Mouse (Mus musculus): Measurements from ENCODE around the gene Clec16a.

Clec16a gene

DNA sequence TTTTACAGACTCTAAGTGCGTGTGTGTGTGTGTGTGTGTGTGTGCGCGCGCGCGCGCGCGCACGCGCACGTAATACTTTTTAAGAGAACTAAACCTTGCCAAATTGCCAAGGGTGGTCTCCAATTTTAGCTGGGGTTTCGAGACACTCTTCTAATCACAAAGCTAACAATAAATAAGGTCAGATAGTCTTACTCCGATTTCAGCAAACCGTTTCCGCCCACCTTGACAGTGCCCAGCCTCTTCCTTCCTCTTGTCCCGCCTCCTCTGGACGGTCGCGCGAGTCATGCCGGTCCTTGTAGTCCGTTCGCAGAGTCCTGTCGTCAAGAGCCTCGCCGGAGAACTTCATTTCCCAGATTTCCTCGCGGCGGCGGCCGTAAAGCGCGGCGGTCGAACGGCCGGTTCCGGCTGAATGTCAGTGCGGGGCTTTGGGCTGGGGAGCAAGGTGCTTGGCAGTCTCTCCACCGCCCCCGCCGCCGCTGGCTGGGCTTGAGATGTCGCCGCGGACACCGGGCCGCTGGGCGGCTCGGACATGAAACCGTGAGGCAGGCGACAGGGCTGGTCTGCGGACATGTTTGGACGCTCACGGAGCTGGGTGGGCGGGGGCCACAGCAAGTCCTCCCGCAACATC lies at the start of gene Clec16a:
TSS of gene Clec16a (plus strand) at position 345 of the 628 bp plus-strand sequence.
- peak; percentile 89 to 96 for DNase-seq (ENCODE audit: low spot score in 2 of 2)

GRCm38 (mm10) chr16:10495824-10496298 lies 49.3 kb upstream of the Clec16a start:
- no peak for DNase-seq (ENCODE audit: low spot score in 2 of 2)

- no peak for DNase-seq (ENCODE audit: low spot score in 2 of 2)
These were observed 47.0 kb upstream of the Clec16a start for GRCm38 (mm10) chr16:10498096-10498602.

DNA sequence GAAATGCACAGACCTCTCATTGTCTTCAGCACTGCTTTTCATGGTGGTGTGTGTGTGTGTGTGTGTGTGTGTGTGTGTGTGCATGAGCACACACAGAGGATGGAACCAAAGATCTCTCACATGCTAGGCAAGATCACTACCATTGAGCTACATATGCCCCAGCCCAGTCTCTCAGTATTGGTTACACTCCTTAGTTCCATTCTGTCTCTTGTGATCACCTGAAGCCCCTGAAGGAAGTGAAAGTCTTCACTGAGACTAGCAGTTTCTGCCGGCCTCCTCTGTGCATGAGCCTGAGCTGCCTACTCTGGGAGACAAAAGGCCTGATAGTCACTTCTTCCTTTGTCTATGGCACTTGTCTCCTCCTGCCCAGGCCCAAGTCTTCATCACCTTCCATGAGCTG lies 46.0 kb upstream of the Clec16a start:
- peak in 1 of 2 experiments; percentile 28 for DNase-seq (ENCODE audit: low spot score in 2 of 2)

GRCm38 (mm10) chr16:10501865-10502264 lies 43.3 kb upstream of the Clec16a start:
- DNase-seq (ENCODE audit: low spot score in 2 of 2), result peak in 1 of 2 experiments; percentile 27

- DNase-seq (ENCODE audit: low spot score in 2 of 2), result no peak
These were observed 42.1 kb upstream of the Clec16a start for GRCm38 (mm10) chr16:10503058-10503457.

- no peak for DNase-seq (ENCODE audit: low spot score in 2 of 2)
These were observed 37.7 kb upstream of the Clec16a start for GRCm38 (mm10) chr16:10507445-10507844.

- DNase-seq (ENCODE audit: low spot score in 2 of 2), result no peak
These were observed 36.4 kb upstream of the Clec16a start for GRCm38 (mm10) chr16:10508691-10509090.

DNA sequence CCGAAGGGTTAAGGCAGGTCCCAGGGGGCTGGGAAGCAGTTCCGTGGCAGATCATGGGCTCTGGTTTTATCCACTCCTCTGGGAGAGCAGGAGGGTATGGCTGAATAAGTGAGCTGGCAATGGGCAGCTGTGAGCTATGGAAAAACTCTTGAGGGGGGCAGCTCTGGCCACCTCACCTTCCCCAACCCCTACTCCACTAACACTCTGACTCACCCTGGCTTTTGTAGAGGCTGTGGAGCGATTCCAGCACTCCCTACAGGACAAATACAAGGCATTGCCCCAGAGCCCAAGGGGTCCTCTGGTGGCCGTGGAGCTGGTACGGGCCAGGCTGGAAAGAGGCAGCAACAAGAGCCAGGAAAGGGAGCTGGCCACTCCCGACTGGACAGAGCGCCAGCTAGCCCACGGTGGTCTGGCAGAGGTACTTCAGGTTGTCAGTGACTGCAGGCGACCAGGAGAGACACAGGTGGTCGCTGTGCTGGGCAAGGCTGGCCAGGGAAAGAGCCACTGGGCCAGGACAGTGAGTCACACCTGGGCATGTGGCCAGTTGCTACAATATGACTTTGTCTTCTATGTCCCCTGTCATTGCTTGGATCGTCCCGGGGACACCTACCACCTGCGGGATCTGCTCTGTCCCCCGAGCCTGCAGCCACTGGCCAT lies 34.5 kb upstream of the Clec16a start:
- DNase-seq (ENCODE audit: low spot score in 2 of 2), result no peak

GRCm38 (mm10) chr16:10511134-10511520 lies 34.0 kb upstream of the Clec16a start:
- DNase-seq (ENCODE audit: low spot score in 2 of 2), result no peak

DNA sequence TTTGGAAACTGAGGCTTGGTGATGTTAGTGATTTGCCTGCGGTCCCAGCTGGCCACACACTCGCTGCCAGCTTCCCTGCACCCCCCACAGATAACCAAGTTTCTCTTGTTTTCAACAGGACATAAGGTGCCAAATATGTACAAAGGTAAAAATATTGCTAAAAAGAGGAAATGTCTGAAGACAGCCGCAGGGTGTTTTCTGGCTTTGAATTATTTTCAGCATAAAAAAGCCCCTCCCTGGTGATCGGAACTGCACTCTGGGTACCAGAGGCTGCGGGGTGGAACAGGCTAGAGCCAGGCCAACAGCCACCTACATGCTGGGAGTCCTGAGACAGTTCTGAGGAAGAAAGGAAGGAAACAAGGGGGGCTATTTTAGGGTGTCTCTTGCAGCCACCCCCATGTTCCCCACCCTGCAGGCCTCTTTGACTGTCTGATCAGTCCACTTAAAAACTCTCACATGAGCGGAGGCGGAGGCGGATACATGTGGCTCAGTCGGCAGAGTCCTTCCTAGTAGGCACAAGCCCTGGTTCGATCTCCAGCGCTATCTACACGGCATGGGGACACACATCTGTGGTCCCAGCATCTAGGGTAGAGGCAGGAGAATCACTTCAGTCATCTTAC lies 29.1 kb upstream of the Clec16a start:
- DNase-seq (ENCODE audit: low spot score in 2 of 2), result peak; percentile 14 to 39

DNA sequence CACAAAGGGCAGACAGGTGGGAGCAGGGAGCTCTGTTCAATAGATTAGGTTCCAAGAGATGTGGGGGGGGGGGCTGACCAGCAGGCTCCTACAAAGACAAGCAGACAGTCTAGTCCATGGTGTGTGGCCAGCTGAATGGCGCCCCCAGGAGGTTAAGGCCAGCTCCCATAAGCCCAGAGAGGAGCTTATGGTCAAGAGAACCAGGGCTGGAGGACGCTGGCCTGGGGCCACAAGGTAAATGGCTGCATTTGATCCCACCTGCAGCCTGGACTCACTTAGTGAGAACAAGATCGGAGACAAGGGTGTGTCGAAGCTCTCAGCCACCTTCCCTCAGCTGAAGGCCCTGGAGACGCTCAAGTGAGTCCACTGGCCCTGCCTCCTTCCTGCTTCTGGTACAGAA lies 27.1 kb upstream of the Clec16a start:
- DNase-seq (ENCODE audit: low spot score in 2 of 2), result peak in 1 of 2 experiments; percentile 19

DNA sequence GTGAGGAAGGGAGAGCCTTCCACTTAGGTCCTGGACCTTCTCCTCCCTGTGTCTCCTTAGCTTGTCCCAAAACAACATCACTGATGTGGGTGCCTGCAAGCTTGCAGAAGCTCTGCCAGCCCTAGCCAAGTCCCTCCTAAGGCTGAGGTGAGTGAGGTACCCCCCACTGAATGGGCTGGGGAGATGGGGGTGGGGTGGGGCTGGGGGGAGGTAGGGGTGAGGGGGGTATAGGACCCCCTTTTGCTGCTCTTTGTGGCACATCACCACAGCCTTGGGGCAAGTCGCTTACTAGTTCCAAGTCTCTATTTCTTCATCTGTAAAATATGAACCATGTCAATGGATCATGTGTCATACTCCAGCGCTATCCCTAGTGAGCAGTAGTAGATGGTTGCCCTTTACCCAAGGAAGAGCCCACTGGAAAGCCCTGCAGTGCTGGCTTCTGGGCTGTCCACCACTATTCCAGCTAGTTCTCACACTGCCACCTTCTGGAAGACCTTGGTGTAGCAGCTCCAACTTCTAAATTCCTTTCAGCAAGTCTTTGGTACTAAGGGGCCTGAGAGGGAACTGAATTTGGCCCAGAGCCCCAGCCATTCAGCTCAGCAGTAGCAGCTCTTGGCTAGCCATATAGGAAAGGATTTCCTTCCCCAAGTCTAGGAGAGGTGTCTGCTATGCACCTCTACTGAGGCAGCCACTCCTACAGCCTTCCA lies 24.1 kb upstream of the Clec16a start:
- peak; percentile 42 to 68 for DNase-seq (ENCODE audit: low spot score in 2 of 2)

DNA sequence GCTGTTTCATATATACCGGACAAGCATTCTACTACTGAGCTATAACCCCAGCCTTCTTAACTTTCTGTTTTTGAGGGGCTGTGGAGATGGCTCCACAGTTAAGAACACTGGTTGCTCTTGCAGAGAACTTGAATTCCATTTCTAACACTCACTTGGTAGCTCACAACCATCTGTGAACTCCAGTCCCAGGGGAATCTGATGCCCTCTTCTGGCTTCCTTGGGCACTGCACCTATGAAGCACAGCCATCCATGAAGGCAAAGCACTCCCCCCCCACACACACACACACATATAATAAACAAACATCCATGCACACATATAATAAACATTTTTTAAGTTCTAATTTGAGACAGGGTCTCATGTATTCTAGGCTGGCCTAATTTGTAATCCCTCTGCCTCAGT lies 22.3 kb upstream of the Clec16a start:
- peak; percentile 58 to 75 for DNase-seq (ENCODE audit: low spot score in 2 of 2)

GRCm38 (mm10) chr16:10523650-10524049 lies 21.5 kb upstream of the Clec16a start:
- DNase-seq (ENCODE audit: low spot score in 2 of 2), result no peak

- DNase-seq (ENCODE audit: low spot score in 2 of 2), result no peak
These were observed 20.1 kb upstream of the Clec16a start for GRCm38 (mm10) chr16:10524866-10525609.

GRCm38 (mm10) chr16:10525610-10525980 lies 19.5 kb upstream of the Clec16a start:
- no peak for DNase-seq (ENCODE audit: low spot score in 2 of 2)

DNA sequence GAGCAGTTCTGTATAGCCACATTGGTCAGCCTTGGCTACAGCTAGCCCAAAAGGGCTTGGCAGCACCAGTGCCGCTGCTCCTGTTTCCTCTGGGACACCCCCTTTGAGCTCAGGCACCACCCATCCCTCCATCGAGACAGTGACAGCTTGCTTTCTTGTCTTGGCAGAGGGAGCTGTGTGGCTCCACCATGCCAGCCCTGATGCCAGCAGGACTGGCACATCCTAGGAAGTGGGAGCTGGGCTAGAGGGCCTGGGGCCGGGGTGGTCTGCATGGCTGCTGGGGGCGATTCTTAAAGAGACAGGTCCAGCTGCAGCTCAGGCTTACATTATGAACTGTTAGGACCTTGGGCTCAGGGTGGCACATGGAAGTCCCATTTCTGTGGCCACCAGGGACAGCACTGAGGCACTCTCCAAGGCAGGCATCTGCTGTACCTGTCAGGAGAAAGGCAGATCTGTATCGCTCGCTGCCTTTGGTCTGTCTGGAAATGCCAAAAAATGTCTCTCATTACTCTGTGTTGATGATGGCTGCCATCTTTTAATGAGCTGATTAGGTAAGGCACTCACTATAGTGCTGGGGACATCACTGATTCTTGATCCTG lies 18.0 kb upstream of the Clec16a start:
- DNase-seq (ENCODE audit: low spot score in 2 of 2), result no peak

- no peak for DNase-seq (ENCODE audit: low spot score in 2 of 2)
These were observed 16.8 kb upstream of the Clec16a start for GRCm38 (mm10) chr16:10528382-10528781.

DNA sequence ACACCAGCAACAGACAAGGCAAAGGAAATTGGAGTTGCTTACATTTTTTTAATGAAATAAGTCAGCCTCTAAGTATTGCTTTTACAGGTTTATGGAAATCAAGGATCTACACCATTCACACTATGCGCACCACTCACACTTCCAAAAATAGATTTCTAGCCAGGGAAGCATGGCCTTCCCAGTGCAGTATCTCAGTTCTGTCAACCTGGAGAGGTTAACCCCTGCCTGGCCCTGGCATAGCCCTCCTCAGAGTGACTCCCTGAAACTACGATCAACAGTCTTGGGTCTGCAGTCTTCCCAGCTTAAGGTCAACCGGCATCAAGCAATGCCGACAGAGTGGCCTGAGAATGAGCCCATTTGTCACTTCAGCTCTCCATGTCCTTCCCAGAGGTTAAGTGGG lies 15.0 kb upstream of the Clec16a start:
- no peak for DNase-seq (ENCODE audit: low spot score in 2 of 2)

DNA sequence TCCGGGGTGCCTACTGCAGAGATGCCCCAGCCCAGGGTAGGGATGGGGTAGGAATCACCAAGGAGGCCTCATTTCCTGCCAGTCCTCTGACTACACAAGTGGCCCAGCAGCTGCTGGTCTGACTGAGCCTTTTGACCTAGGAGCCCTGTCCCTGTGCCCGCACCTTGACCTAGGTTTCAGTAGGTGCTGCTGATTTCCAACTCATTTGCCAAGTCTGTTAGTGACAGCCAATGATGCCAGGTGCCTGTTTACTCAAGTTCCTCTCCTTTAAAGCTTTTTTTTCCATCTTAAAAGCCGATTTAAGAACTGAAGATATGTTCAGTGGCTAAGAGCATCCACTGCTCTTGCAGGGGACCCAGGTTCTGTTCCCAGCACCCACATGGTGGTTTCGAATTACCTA lies 11.4 kb upstream of the Clec16a start:
- no peak for DNase-seq (ENCODE audit: low spot score in 2 of 2)
